Mouse (Mus musculus) E14TG2a.4 (cell line): ENCODE results near the gene Gm21961.

Experiments used
- CTCF ChIP-seq: conservative IDR thresholded peaks from 2 replicates; pipeline ENCODE4 v1.5.1; 2014; ENCODE audit warnings: low read length
- POU5F1 ChIP-seq: IDR thresholded peaks from 2 replicates; pipeline ENCODE4 v1.6.1; 2014; ENCODE audit warnings: low read length, borderline replicate concordance

GRCm38 (mm10) chr15:65006177-65006576 lies 8.5 kb downstream of the Gm21961 start:
- TF ChIP-seq CTCF = no peak
- TF ChIP-seq POU5F1 = no peak
